Mouse (Mus musculus) erythroblast, embryonic 14.5 days (primary cell): ENCODE results near the gene Iqce.
A peak's percentile ranks its signal among the peaks of the same experiment; 100 is the strongest.

Experiments used
- GATA1 ChIP-seq: IDR thresholded peaks from 2 replicates; pipeline ENCODE4 v1.6.1; 2012; ENCODE audit warnings: low read length, inconsistent platforms, mixed read lengths
- TAL1 ChIP-seq: IDR thresholded peaks from 3 replicates; pipeline ENCODE4 v1.6.1; 2012; ENCODE audit warnings: low read length, inconsistent platforms, mixed read lengths

DNA sequence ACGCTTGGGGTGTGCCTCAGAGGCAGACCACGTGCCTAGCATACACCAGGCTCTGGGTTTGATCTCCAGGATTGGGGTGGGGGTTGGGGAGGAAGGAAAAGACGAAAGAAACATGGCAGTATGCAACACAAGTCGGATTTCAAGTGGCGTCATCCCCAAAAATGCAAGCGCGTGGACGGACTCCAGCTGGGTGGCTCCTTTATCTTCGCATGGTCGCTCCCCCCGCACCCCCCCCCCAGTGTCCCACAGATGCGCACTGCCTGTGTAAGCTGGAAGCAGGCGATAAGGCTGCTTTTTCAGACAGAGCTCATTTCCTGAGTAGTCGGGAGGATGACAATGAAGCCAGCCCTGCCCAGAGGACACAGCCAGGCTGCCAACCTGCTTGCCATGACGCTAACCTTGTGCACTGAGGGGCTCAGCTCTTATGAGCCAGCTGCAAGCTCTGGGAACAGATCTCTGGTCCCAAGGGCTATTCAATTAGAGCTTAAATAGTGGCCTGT lies 57.4 kb downstream of the Iqce start:
- TF ChIP-seq TAL1: peak; percentile 85
- TF ChIP-seq GATA1: peak; percentile 70
